Mouse (Mus musculus): Measurements from ENCODE around the gene Pam. TPM values are rescaled to one million over a fixed set of nuclear protein-coding genes. Genes with fewer than 3 reads are reported as not detected.

Gene Pam
- total and polyA plus RNA-seq, 2 experiments from 2014 or later = 46.6 to 125 TPM

DNA sequence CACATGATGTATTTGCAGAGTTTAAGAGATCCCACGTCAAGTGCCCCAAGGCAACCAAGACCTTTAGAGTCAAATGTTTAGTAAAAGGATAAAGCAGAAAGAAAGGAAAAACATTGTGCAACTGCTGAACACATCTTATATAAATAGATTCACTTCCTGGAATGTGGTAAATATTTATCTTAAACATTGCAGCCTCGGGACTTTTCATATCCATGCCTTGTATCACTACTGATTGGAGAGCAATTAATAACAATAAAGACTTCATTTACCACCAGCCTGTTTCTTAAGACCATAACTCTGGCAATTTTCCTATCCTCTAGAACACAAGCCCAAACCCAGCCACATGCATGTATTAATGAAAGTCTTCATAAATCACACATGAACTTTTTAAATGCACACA lies 33.4 kb downstream of the Pam start:
- H3K9ac ChIP-seq (replicated peaks; ENCODE audit: low read length, poor library complexity, severe bottlenecking) = no peak overlapping the region
- no peak for DNase-seq (ENCODE audit: low spot score)
- no peak overlapping the region for H3K4me3 ChIP-seq (ENCODE audit: low read depth, low read length)
- TF ChIP-seq CTCF (IDR thresholded peaks at IDR 0.05) = no peak
- H3K4me2 ChIP-seq (ENCODE audit: low read depth, low read length, poor library complexity, severe bottlenecking) = no peak overlapping the region
- no peaks in the 10 kb centered on the region for H3K4me1 ChIP-seq (ENCODE audit: insufficient read depth, low read length)
- WGBS = 67% methylated on average over 2 of the region's 2 CpGs
- no peaks in the 10 kb centered on the region for H3K36me3 ChIP-seq (ENCODE audit: insufficient read depth, low read length)
- ATAC-seq (ENCODE audit: low FRiP score) = no peak
- H3K27ac ChIP-seq (ENCODE audit: low read depth, low read length) = no peak overlapping the region
- no peaks in the 10 kb centered on the region for H3K27me3 ChIP-seq (ENCODE audit: insufficient read depth, low read length)
- no peaks in the 10 kb centered on the region for H3K9me3 ChIP-seq (ENCODE audit: low read length)

DNA sequence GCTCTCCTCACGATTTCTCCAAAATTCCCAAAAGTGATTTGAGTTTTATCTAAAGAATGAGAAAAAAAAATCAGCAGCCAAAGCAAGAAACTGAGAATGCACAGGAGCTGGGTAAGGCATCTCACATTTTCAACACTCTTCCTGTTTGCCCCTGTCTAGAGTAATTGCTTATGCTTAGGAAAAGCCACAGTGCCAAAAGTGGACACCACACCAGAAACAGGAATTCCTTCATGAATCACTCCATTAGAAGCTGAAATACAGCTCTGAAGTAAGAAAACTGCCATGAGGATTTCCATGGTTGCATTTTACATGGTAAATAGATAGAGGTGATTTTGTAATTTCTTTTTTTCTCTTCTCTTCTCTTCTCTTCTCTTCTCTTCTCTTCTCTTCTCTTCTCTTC lies 36.0 kb downstream of the Pam start:
- Histone ChIP-seq H3K4me2 (ENCODE audit: low read depth, low read length, poor library complexity, severe bottlenecking) (no peak overlapping the region), H3K4me3 (ENCODE audit: low read depth, low read length) (no peak overlapping the region), H3K9ac (replicated peaks; ENCODE audit: low read length, poor library complexity, severe bottlenecking) (no peak overlapping the region), H3K36me3 (ENCODE audit: insufficient read depth, low read length) (no peaks in the 10 kb centered on the region), H3K4me1 (ENCODE audit: insufficient read depth, low read length) (no peaks in the 10 kb centered on the region), H3K27me3 (ENCODE audit: insufficient read depth, low read length) (no peaks in the 10 kb centered on the region), H3K9me3 (ENCODE audit: low read length) (no peaks in the 10 kb centered on the region), H3K27ac (ENCODE audit: low read depth, low read length) (no peak overlapping the region)
- WGBS = 82% methylated on average over 1 of the region's 1 CpGs
- TF ChIP-seq CTCF (IDR thresholded peaks at IDR 0.05) = no peak
- ATAC-seq (ENCODE audit: low FRiP score) (no peak), DNase-seq (ENCODE audit: low spot score) (no peak)

DNA sequence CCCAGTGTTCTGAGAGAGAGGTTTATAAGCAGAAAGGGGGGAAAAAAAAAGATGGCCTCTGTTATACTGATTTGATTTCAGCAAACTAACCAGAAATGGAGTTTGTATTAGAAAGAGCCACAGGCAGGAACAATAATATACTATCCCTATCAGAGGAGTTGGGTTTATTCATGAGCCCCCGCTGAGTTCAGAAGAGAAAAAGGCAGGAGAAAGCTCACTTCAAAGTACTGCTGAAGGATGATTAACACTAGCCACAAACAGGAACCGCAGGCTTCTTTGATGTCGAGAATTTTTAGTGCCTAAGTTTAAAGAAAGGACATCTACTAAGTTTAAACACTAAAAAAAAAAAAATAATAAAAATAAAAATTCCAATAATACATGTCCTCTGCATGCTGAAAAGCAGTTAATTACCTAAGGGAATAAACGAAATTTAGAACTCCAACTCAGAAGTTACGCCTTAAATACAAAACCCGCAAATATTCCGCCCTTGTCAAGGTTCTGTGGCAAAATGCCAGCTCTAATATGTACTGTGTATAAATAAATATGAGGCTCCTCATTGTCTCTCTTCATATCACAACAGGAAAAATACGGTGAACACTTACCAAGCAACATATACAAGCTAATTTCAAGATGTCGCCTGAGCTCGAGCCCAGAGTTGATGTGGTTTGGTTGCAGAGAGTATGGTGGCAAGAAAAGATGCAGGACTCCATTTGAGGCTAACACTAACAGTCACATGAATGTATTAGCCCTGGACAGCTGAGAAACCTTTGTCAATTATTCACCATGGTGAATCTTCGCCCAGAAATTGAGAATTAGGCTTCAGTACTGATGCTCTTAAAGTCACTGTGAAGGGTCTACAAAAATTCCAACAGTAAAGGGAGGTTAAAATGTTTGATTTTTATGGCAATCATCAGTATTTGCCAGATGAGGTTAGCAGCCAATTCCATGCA lies 38.2 kb downstream of the Pam start:
- Histone ChIP-seq H3K9ac (replicated peaks; ENCODE audit: low read length, poor library complexity, severe bottlenecking) (no peak overlapping the region), H3K4me2 (ENCODE audit: low read depth, low read length, poor library complexity, severe bottlenecking) (no peak overlapping the region), H3K27me3 (ENCODE audit: insufficient read depth, low read length) (no peaks in the 10 kb centered on the region), H3K4me1 (ENCODE audit: insufficient read depth, low read length) (no peaks in the 10 kb centered on the region), H3K9me3 (ENCODE audit: low read length) (no peaks in the 10 kb centered on the region), H3K27ac (ENCODE audit: low read depth, low read length) (no peak overlapping the region), H3K36me3 (ENCODE audit: insufficient read depth, low read length) (no peaks in the 10 kb centered on the region), H3K4me3 (ENCODE audit: low read depth, low read length) (no peak overlapping the region)
- no peak for DNase-seq (ENCODE audit: low spot score)
- WGBS = 33% methylated on average over 11 of the region's 11 CpGs
- TF ChIP-seq CTCF (IDR thresholded peaks at IDR 0.05) = no peak
- ATAC-seq (ENCODE audit: low FRiP score) = no peak

DNA sequence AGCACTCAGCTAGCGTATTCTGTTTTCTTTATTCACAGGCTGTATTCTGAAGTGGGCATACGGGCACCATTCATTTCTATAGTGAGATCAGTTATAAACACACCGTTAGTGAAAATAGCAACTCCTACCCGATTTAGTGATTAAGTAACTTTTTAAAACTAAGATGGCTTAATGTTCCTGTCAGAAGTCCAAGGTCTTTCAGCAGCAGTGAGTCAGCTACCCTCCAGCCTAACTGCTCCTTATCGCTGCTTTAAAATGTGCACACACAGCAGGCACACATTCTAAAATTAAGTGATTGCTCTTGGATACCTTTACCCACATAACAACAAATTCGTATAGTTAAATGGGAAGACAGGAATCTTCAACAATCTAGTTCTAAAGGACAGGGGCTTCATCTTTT lies 39.2 kb downstream of the Pam start:
- TF ChIP-seq CTCF (IDR thresholded peaks at IDR 0.05) = no peak
- ATAC-seq (ENCODE audit: low FRiP score) (no peak), DNase-seq (ENCODE audit: low spot score) (no peak)
- Histone ChIP-seq H3K9me3 (ENCODE audit: low read length) (no peaks in the 10 kb centered on the region), H3K4me1 (ENCODE audit: insufficient read depth, low read length) (no peaks in the 10 kb centered on the region), H3K9ac (replicated peaks; ENCODE audit: low read length, poor library complexity, severe bottlenecking) (no peak overlapping the region), H3K36me3 (ENCODE audit: insufficient read depth, low read length) (no peaks in the 10 kb centered on the region), H3K27ac (ENCODE audit: low read depth, low read length) (peak overlapping the region; percentile 32; the same call in 1 of the 2 replicates), H3K4me2 (ENCODE audit: low read depth, low read length, poor library complexity, severe bottlenecking) (no peak overlapping the region), H3K4me3 (ENCODE audit: low read depth, low read length) (no peak overlapping the region), H3K27me3 (ENCODE audit: insufficient read depth, low read length) (no peaks in the 10 kb centered on the region)
- WGBS = 66% methylated on average over 6 of the region's 6 CpGs

DNA sequence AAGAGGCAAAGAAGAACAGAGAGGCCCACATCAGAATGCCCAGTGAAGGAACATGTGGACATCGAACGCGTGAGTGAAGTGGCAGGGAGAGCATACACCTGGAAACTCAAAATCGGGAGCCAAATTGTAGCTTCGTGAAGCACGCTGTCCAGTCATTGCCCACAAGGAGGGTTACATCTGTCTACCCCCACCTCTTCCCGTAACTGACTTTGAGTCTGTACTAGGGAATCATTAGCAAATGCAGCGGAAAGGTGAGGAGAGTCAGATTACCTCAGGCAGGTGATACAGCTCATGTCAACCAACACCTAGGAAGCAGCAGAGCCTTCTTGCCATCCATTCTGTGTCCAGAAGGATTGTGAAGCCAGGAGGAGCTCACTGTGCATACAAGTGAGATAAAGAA lies 39.9 kb downstream of the Pam start:
- ATAC-seq (ENCODE audit: low FRiP score) = no peak
- no peaks in the 10 kb centered on the region for H3K9me3 ChIP-seq (ENCODE audit: low read length)
- no peak for DNase-seq (ENCODE audit: low spot score)

DNA sequence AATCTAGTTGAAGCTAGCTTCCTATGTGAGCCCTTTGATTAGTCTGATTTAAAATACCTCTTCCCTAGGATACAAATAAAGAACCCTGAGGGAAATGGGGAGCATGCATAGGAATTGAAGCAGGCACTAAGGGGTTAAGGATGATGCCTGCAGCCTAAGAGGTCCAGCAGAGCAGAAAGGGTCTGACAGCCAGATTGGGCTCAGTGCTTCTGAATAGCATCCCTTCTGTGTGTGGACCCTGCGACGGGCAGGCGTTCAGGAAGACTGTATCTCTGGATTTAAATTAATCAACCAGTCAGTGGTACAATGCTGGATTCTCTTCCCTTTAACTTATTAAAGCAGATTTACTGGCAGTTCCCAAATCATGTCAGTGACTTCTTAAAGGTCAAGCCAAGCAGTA lies 41.5 kb downstream of the Pam start:
- H3K4me2 ChIP-seq (ENCODE audit: low read depth, low read length, poor library complexity, severe bottlenecking) = no peak overlapping the region
- WGBS = 18% methylated on average over 3 of the region's 3 CpGs
- no peaks in the 10 kb centered on the region for H3K9me3 ChIP-seq (ENCODE audit: low read length)
- H3K4me3 ChIP-seq (ENCODE audit: low read depth, low read length) = no peak overlapping the region
- DNase-seq (ENCODE audit: low spot score) (peak; percentile 44), ATAC-seq (ENCODE audit: low FRiP score) (0 out of 2 replicates have a peak, but pooled peaks have one; percentile 54)
- TF ChIP-seq CTCF (IDR thresholded peaks at IDR 0.05) = no peak
- H3K9ac ChIP-seq (replicated peaks; ENCODE audit: low read length, poor library complexity, severe bottlenecking) = no peak overlapping the region
- no peaks in the 10 kb centered on the region for H3K27me3 ChIP-seq (ENCODE audit: insufficient read depth, low read length)
- no peaks in the 10 kb centered on the region for H3K4me1 ChIP-seq (ENCODE audit: insufficient read depth, low read length)
- H3K36me3 ChIP-seq (ENCODE audit: insufficient read depth, low read length) = no peaks in the 10 kb centered on the region
- peak overlapping the region; percentile 51 for H3K27ac ChIP-seq (ENCODE audit: low read depth, low read length)

More for the DNA sequence above, 39.9 kb downstream of the Pam start:
- no peak overlapping the region for H3K27ac ChIP-seq (ENCODE audit: low read depth, low read length)
- no peak for TF ChIP-seq CTCF (IDR thresholded peaks at IDR 0.05)
- H3K4me2 ChIP-seq (ENCODE audit: low read depth, low read length, poor library complexity, severe bottlenecking) = no peak overlapping the region
- H3K9ac ChIP-seq (replicated peaks; ENCODE audit: low read length, poor library complexity, severe bottlenecking) = no peak overlapping the region
- H3K4me1 ChIP-seq (ENCODE audit: insufficient read depth, low read length) = no peaks in the 10 kb centered on the region
- H3K4me3 ChIP-seq (ENCODE audit: low read depth, low read length) = no peak overlapping the region
- 95% methylated on average over 8 of the region's 8 CpGs for WGBS
- no peaks in the 10 kb centered on the region for H3K36me3 ChIP-seq (ENCODE audit: insufficient read depth, low read length)
- no peaks in the 10 kb centered on the region for H3K27me3 ChIP-seq (ENCODE audit: insufficient read depth, low read length)

Measured in midbrain, postnatal 0 days (tissue).